Mouse (Mus musculus): ENCODE measurements around the gene Themis2.

The Themis2 gene

GRCm38 (mm10) chr4:132796196-132796886, at the start of gene Themis2:
Gene Themis2 (minus strand): TSS chr4:132796387.
- no peak for DNase-seq (ENCODE audit: low spot score)

- DNase-seq (ENCODE audit: low spot score) = no peak
Measured at GRCm38 (mm10) chr4:132843705-132844071, 47.5 kb upstream of the Themis2 start.

- DNase-seq (ENCODE audit: low spot score) = peak; percentile 84
Measured at GRCm38 (mm10) chr4:132842970-132843704, 47.0 kb upstream of the Themis2 start, which contains the start of gene Ppp1r8. Gene Ppp1r8 (minus strand): TSS chr4:132843169.

- peak; percentile 5 for DNase-seq (ENCODE audit: low spot score)
Measured at GRCm38 (mm10) chr4:132842281-132842906, 46.2 kb upstream of the Themis2 start.

- DNase-seq (ENCODE audit: low spot score) = no peak
Measured at GRCm38 (mm10) chr4:132841493-132841892, 45.3 kb upstream of the Themis2 start.

GRCm38 (mm10) chr4:132823614-132824366, 27.6 kb upstream of the Themis2 start:
- DNase-seq (ENCODE audit: low spot score) = peak; percentile 76

- no peak for DNase-seq (ENCODE audit: low spot score)
Measured at GRCm38 (mm10) chr4:132818442-132818841, 22.3 kb upstream of the Themis2 start.

DNA sequence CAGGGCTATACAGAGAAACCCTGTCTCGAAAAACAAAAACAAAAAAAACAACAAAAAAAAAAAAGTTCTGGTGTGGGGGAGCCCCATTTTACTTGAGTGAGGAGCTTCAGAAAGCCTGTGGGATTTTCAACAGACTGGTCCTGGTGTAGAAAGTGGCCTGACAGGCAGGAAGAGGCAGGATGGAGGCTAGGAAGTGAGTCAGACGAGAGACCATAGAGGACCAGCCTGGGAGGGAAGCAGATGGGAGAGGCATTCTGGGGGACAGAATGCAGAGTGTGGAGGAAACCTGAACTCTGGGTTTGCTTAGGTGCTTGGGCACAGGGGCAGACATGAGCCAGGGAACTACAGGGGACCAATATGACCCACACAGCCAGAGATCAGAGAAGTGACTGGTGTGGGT, 20.7 kb upstream of the Themis2 start:
- DNase-seq (ENCODE audit: low spot score) = no peak

- no peak for DNase-seq (ENCODE audit: low spot score)
Measured at GRCm38 (mm10) chr4:132816404-132816803, 20.2 kb upstream of the Themis2 start.

DNA sequence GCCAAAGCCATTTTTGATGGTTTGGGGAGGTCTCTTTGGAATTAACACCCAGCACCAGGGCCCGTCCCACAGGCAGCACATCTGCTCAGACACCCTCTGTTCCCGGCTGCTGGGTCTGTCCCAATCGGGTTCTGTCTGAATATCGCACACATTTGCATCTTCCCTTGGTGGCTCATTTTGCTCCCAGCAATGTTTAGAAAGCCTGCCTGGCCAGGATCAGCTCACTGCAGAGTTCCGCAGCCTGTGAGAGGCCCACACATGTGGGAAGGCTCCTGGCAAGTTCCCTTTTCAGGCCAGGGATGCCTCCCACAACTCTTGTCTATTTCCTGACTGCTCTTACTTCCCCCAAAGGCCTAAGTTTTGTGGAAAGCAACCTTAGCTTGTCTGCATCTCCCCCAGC, 13.4 kb upstream of the Themis2 start:
- no peak for DNase-seq (ENCODE audit: low spot score)

DNA sequence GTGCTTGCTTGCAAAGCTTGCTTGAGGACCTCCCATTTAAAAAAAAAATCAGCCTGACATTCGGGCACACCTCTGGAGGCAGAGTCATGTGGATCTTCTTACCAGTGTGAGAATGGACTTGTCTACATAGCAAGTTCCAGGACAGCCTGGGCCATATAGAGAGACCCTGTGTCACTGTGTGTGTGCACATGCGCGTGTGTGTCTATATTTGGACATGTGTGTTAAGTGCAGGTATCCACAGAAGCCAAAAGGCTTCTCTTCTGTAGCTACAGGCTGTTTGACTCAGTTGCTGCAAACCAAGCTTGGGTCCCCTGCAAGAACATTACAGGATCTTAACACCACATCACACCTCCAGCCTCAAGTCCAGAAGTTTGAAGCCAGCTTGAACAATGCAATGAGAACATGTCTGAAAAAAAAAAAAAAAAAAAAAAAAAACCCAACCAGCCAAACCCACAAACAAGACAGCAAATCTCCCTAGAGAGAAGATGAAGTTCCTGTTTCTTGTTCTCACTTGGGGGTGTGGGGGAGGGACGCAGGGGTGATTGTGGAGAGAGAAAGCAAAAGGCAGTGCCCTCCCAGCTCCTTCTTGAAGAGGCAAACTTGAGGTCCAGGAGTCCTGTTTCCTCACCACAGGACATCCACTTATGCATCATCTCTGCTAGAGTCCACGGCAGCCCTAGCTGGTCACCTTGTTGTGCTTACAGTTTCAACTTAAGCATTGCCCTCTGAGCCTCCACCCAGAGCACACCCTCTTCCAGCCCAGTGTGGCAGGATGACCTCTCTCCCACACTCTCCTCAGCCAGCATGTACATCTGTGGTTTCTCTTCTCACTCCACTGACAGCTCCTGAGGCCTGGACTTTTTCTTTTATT, 11.8 kb upstream of the Themis2 start:
- DNase-seq (ENCODE audit: low spot score) = peak; percentile 58

DNA sequence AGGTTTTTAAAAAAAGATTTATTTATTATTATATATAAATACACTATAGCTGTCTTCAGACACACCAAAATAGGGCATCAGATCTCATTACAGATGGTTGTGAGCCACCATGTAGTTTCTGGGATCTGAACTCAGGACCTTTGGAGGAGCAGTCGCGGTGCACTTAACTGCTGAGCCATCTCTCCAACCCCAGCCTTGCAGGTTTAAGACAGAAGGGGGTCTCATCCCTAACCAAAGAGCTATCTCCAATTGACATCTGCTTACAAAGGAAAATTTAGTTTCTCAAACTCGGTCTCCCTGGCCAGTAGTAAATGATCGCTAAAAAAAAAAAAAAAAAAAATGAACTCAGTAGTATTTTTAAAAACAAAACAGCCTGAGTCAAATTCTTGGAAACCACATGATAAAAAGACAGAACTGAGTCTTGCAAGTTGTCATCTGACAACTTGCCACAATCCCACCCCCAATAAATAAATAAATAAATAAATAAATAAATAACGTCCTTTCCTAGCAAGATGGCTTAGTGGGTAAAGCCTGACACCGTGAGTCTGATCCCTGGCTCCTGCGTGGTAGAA, 10.5 kb upstream of the Themis2 start:
- no peak for DNase-seq (ENCODE audit: low spot score)

GRCm38 (mm10) chr4:132805599-132806197, 9.5 kb upstream of the Themis2 start:
- no peak for DNase-seq (ENCODE audit: low spot score)

DNA sequence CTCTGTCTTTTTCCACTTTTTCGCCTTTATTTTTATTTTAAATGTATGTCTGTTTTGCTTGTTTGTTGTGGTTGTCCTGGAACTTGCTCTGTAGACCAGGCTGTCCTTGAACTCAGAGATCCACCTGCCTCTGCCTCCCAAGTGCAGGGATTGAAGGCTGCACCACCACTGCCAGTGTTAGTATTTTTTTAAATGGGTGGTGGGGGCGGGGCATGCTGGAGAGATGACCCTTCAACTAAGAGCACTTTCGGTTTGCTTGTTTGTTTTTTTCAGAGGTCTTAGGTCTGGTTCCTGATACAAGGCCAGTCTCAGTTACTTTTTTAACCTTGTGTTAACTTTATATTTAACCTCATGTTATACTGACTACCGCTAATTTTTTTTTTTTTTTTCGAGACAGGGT, 9.0 kb upstream of the Themis2 start:
- no peak for DNase-seq (ENCODE audit: low spot score)

DNA sequence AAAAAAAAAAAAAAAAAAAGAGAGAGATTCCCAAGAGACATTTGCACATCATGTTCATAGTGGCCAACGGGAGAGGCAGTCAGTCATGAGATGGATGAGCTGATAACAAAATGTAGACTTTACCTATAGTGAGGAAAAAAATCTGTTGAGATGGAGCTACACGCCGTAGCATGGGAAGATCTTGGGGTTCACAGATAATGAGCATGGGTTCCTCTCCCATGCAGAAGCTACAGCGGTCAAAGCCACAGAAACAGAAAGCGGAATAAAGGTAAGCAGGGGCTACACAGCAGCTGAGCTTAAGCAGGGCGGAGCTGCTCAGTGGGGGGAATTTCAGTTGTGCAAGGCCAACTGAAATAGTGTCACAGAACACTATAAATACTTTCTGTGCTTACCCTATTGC, 8.1 kb upstream of the Themis2 start:
- DNase-seq (ENCODE audit: low spot score) = no peak

DNA sequence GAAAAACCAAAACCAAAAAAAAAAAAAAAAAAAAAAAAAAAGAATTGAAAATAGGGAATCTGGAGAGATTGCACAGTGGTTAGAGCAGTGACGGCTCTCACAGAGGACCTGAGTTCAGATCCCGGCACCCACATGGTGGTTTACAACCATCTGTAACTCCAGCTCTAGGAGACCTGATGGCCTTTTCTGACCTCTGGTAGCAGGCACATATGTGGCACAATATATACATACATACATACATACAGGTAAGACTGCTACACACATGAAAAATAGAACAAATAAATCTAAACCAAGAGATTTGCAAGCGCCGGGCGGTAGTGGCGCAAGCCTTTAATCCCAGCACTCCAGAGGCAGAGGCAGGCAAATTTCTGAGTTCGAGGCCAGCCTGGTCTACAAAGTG, 7.7 kb upstream of the Themis2 start:
- DNase-seq (ENCODE audit: low spot score) = no peak

DNA sequence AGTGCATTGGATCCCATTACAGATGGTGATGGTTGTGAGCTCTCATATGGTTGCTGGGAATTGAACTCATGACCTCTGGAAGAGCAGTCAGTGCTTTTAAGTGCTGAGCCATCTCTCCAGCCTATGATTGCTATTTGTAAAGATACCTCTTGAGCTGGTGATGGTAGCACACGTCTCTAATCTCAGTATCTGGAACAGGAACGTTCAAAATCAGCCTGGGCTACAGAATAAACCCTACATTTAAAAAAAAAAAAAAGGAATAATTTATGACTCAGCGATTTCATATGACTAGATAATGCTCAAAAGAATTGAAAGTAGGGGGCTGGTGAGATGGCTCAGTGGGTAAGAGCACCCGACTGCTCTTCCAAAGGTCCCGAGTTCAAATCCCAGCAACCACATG, 7.0 kb upstream of the Themis2 start:
- DNase-seq (ENCODE audit: low spot score) = no peak

- no peak for DNase-seq (ENCODE audit: low spot score)
Measured at GRCm38 (mm10) chr4:132802171-132802637, 6.0 kb upstream of the Themis2 start.

DNA sequence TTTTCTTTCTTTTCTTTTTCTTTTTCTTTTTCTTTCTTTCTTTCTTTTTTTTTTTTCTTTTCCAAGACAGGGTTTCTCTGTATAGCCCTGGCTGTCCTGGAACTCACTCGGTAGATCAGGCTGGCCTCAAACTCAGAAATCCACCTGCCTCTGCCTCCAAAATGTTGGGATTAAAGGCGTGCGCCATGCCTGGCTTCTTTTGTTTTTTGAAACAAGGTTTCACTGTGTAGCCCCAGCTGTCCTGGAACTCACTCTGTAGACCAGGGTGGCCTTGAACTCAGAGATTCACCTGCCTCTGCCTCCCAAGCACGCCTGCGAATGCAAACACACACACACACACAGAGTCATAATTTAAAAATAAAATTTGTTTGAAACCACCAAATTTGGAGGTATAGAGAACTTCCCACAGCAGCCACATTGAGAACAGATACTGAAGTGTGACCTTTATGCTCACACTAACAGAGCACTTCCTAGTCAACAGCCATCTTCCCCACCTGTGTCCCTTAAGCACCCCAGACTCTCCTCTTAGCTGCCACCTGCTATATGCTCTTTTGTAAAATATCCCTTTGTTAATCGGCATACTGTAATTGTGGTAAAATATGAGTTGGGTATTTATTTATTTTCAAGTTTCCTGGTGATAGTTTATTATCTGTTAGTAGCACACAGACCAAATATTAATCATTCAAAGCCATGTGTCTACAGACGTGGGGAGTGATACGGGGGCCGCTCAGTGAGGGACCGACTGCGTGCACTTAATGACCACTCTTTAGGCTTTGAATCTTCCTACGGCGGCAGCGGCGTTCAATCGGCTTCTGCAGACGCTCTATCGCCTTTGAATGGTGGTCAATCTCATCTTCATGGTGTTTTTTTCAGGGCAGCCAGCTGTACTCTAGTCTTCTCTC, 5.2 kb upstream of the Themis2 start:
- no peak for DNase-seq (ENCODE audit: low spot score)

Measured in adipocyte (in vitro differentiated cells).